Mouse (Mus musculus): ENCODE measurements around the gene Ankrd33b.

Gene Ankrd33b

GRCm38 (mm10) chr15:31304302-31304701 lies 63.2 kb downstream of the Ankrd33b start:
- DNase-seq (ENCODE audit: low spot score in 2 of 2): no peak

DNA sequence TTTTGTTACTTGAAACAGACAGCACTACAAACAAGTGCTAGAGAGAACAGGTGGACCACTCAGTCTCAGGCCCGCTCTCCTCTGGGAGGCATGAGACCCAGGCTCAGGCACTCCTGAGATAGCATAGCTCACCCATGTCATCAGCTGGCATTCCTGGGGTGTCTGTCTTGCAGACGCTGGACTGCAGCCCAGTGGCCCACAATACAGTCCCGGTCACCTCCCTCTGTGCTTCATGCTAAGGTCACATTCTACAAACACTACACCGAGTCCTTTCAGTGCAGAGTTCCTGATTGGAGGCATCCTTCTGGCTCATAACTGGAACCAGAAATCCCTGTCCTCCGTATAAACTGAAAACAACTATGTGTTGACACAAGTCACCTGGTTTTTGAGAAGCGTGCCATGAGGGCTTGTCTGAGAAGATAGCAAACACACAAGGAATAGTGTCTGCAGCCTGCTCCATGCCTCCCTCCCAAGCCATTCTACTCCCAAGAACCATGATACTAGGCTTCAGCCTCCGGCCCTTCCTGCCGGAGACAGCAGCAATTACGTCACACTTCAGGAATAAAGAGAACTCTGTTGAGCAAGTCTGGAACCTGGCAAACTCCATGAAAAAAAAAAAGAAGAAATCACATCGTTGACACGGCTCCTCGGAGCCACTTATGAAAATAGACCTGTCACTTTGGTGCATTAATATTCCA lies 65.1 kb downstream of the Ankrd33b start:
- DNase-seq (ENCODE audit: low spot score in 2 of 2): no peak

- DNase-seq (ENCODE audit: low spot score in 2 of 2): no peak
Observed at GRCm38 (mm10) chr15:31299258-31299917, 68.1 kb downstream of the Ankrd33b start.

- DNase-seq (ENCODE audit: low spot score in 2 of 2): no peak
Observed at GRCm38 (mm10) chr15:31297777-31298137, 69.8 kb downstream of the Ankrd33b start.

DNA sequence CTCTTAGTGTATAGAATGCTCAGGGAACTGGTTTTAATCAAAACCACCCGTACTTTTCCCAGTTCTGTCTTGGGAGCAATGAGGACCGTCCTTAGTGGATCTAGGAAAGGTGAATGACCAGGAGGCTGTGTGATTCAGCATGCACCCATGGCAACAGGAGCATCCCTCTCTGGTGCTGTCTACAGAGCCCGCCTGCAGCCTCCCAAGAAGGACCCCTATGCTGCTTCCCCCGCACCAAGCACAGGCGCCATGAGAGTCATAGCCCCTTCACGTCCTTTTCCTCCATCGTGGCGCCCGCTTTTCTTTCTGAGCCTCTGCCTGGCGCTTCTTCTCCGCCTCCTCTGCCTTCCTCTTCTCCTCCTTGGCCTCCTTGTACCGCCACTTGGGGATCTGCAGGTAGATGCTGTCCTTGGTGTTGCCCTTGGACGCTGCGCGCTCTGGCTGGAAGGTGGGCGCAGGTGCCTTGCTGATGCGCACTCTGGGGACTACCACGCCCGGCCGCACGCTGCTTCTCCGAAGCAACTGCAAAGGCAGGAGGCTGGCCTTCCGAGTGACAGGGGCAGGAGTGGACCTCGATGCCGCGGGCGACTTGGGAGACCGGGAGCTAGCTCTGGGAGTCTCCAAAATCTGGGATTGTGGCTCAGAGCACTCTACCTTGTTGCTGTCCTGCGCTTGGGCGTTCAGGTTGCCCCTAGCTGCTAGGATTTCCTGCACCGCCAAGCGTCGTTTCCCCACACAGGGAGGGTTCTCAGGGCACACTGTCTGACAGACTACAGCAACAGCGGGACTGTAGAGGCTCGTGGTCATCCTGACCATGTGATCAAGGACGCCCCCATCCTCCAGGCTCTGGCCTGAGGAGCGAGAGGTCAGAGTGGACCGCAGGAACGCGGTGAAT lies 70.4 kb downstream of the Ankrd33b start:
- no peak for DNase-seq (ENCODE audit: low spot score in 2 of 2)

- DNase-seq (ENCODE audit: low spot score in 2 of 2): no peak
Observed at GRCm38 (mm10) chr15:31294311-31294710, 73.2 kb downstream of the Ankrd33b start.

- DNase-seq (ENCODE audit: low spot score in 2 of 2): no peak
Observed at GRCm38 (mm10) chr15:31292627-31293026, 74.9 kb downstream of the Ankrd33b start.

- no peak for DNase-seq (ENCODE audit: low spot score in 2 of 2)
Observed at GRCm38 (mm10) chr15:31285695-31286094, 81.8 kb downstream of the Ankrd33b start.

GRCm38 (mm10) chr15:31284922-31285631 lies 82.4 kb downstream of the Ankrd33b start:
- DNase-seq (ENCODE audit: low spot score in 2 of 2): no peak

- no peak for DNase-seq (ENCODE audit: low spot score in 2 of 2)
Observed at GRCm38 (mm10) chr15:31284142-31284541, 83.4 kb downstream of the Ankrd33b start.

DNA sequence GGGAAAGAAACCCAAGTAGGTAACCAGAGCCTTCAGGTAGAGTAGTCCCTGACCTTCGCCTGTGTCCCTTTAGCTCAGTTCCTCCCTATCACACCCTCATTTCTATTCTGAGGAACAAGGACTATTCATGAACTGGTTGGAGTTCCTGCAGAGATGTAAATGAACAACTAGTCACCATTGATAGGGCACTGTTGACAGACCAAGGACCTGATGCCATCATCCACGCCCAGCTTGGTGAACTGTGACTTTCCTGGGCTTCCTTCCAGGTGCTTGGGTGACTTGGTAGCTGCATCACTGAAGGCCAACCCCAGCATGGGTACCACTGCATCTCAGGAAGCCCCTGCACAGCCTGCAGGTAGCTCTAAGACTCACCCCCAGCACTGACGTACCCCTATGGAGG lies 85.2 kb downstream of the Ankrd33b start:
- no peak for DNase-seq (ENCODE audit: low spot score in 2 of 2)

GRCm38 (mm10) chr15:31281830-31282229 lies 85.7 kb downstream of the Ankrd33b start:
- no peak for DNase-seq (ENCODE audit: low spot score in 2 of 2)

DNA sequence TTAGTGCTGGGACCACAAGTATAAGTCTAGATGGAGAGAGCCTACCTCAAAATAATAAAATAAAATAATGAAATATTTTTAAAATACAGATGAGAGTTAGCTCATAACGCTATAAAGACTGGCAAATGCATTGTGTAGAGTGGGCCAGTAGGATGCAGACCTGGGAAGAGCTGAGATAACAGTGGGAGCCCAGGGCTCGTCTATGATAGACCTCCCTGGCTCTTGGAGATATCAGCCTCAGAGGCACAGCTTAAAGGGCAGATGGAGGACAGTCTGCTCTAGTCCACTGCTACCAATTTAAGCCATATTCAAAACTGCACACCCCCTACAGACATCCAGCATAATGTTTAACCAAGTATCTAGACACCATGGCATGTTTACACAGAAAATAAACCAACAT lies 86.8 kb downstream of the Ankrd33b start:
- DNase-seq (ENCODE audit: low spot score in 2 of 2): no peak

- DNase-seq (ENCODE audit: low spot score in 2 of 2): no peak
Observed at GRCm38 (mm10) chr15:31280059-31280458, 87.5 kb downstream of the Ankrd33b start.

DNA sequence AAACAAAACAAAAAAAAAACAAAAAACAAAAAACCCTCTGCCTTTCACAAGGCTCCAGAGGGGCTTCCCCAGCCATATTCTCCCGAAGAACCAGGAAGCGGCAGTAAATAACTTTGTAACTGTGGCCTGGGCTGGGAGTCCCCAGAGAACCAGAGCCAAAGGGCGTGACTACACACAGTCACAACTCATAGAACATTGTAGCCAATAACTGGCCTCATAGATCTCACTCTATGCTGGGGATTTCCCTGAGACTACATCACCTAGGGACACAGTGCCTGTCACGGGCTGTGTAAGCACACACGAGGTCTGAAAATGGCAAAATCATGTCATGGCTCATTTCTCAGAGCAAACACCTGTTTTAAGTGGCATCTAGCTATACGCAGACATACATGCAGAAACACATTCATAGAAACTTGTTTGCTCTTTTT lies 87.9 kb downstream of the Ankrd33b start:
- DNase-seq (ENCODE audit: low spot score in 2 of 2): no peak

DNA sequence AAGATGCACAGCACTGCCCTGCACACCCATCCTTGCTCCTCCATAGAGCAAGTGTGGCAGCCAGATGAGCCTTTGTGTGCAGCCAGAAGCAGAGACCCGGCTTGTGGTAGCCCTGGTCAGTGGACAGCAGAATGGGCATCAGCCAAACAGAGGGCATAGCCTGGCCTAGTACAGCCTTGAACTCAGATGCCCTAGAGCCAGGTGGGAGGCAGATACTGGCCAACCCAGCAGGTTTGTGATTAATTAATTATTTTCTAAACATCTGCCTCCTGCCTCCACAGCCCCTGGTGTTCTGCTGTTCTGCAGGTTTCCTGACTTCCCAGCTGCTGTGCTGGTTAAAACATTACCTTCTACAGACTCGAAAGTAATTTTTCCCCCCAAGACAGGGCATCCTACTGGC lies 88.4 kb downstream of the Ankrd33b start:
- DNase-seq (ENCODE audit: low spot score in 2 of 2): no peak

GRCm38 (mm10) chr15:31278090-31278489 lies 89.4 kb downstream of the Ankrd33b start:
- DNase-seq (ENCODE audit: low spot score in 2 of 2): no peak

DNA sequence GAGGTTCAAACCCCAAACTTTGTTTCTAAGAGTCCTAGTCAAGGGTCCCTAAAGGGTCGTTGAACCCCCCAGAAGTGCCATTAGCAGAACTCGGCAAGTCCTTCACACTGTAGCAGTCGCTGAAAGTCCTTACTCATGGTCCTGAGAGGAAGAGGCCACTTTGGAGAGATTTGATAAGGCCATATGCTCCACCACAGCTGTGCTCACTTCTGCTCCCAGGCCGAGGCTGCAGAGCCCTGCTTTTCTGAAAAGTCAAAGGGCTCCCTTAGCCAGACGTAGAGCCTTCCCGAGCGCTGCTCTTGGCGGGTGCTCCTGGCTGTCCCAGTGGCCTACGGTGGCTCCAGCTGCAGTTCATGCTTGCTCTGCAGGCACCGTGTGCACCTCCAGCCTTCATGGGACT lies 94.0 kb downstream of the Ankrd33b start:
- no peak for DNase-seq (ENCODE audit: low spot score in 2 of 2)

- no peak for DNase-seq (ENCODE audit: low spot score in 2 of 2)
Observed at GRCm38 (mm10) chr15:31272695-31273094, 94.8 kb downstream of the Ankrd33b start.

- DNase-seq (ENCODE audit: low spot score in 2 of 2): no peak
Observed at GRCm38 (mm10) chr15:31269558-31269957, 98.0 kb downstream of the Ankrd33b start.

GRCm38 (mm10) chr15:31268148-31268547 lies 99.4 kb downstream of the Ankrd33b start:
- no peak for DNase-seq (ENCODE audit: low spot score in 2 of 2)

DNA sequence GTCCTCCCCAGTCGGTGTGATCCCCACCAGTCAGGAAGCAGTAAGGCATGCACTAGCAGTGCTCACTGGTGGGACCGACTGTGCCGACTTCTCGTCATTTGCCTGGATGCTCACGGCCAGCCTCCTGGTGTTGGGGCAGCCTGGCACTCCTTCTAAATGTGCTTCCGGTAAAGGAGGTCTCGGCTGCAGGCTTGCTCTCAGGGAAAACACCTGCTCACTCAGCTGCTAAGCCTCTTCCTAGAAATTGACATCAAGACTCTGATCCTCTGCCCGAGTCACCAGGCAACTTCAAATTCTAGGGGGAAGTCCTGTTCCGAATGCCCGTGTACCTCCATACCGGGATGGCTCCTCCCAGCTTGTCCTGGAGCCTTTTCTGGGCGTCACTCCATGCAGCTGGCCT lies 101.7 kb downstream of the Ankrd33b start:
- no peak for DNase-seq (ENCODE audit: low spot score in 2 of 2)
